Mouse (Mus musculus) monocyte, adult 2 months (primary cell): Measurements from ENCODE around the gene Ccdc93.

Experiments used
- DNase-seq, 2 experiments: peaks; one replicate each; pipeline ENCODE4 v3.0.0; 2022; ENCODE audit warnings: low spot score in 2 of 2, low read depth in 1 of 2

Gene Ccdc93

DNA sequence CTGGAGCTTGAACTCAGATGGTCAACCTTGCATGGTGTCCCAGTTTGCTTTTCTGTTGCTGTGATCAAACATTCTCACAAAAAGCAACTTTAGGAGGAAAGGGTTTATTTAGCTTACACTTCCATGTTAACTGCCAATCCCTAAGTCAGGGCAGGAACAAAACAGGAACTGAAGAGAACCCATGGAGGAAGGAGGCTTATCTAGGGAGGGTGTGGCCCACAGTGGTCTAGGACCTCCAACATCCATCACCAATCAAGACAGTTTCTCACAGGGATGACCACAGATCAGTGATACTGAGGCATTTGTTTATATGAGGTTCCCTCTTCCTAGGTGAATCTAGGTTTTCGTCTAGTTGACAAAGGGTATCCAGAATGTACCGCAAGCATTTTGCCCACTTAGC is 81.1 kb downstream of the Ccdc93 start:
- no peak for DNase-seq

DNA sequence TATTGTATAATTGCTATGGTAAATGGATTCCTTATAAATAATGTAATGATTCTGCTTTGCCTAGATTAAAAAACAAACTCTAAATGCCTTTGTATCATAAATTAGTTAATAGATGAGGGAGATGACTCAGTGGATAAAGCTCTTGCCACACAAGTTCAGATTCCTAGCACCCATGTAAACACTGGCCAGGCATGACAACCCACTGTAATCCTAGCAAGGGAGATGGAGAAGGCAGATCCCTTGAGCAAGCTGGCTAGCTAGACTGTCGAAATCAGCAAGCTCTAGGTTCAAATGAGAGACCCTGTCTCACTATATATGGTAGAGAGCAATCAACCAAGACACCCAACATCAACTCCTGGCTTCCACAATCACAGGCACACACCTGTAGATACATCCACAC is 87.8 kb downstream of the Ccdc93 start:
- DNase-seq, result no peak

DNA sequence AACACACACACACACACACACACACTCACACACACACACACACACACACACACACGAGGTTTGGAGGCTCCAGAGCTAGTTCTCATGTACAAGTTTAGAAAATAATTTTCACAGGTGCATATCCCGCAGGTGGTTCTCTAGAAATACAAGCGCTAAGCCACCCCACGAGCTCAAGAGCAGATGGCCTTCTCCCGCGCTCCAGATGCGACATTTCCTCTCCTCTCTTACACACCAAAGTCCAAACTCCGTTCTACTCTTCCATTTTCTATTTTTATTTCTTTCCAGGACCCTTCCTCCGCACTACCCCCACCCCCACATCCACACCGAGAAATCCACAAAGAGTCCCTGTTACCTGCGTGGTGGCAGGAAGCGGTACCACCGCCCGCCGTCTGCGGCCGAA is 96.2 kb downstream of the Ccdc93 start:
- no peak for DNase-seq

DNA sequence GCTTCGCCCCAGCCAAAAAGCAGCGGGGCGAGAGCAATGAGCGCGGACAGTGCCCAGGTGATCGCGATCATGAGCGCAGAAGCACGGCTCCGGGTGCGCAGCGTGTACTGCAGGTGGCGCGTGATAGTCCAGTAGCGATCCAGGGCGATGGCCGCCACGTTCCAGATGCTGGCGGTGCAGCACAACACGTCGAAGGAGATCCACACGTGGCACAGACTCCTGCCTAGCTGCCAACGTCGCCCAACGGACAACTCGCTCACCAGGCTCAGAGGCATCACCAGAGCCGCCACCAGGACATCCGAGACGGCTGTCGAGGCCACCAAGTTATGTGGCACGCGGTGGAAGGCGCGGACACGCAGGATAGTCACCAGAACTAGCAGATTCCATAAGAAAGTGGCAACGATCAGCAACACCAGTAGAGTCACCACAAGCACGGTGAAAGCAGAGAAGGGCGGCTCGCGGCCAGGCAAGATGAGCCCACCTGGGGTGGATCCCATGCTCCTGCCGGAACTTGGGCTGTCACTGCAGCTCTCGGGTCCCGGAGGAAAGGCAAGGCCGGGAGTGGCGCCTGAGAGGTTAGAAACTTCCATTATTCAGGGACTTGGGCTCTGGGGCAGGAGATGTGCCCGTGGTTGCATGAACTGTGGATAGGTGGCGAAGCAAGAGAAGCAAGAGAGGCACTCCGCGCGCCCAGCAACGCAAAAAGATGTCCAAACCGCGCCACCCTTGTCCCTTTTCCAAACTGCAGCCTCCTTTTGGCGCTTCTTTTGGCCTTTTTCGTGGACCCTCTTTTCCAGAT is 97.0 kb downstream of the Ccdc93 start:
- DNase-seq, result no peak

DNA sequence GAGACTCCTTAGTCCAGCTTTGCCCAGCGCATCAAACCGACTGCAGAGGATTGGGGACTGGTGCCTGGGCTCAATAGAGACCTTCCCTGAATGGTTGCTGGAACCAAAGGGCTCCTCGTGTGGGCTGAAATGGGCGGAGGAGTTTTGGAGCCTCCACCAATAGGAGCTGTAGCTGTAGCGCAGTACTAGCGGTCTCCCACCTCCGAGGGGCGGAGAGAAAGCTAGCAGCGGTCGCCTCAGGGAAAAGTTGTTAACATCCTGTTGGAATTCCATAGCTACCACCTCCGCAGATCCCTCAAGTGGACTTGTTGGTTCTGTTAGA is 97.5 kb downstream of the Ccdc93 start, which contains the start of gene Htr5b:
Gene Htr5b, minus strand, starts transcription at position 67 of the 322 bp plus-strand sequence.
- DNase-seq, result no peak

DNA sequence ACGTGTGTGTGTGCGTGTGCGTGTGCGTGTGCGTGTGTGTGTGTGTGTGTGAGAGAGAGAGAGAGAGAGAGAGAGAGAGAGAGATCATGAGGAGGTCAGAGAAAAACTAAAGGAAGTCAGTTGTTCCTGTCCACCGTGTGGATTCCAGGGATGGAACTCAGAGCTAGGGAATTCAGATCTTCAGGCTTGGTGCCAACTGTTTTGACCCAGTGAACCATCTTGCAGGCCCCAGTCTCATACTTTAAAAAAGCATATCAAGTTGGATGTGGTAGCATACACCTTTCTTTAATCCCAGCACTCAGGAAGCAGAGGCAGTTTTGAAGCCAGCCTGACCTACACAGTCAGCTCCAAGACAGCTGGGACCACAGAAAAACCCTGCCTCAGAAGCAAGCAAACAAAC is 98.4 kb downstream of the Ccdc93 start:
- no peak for DNase-seq

DNA sequence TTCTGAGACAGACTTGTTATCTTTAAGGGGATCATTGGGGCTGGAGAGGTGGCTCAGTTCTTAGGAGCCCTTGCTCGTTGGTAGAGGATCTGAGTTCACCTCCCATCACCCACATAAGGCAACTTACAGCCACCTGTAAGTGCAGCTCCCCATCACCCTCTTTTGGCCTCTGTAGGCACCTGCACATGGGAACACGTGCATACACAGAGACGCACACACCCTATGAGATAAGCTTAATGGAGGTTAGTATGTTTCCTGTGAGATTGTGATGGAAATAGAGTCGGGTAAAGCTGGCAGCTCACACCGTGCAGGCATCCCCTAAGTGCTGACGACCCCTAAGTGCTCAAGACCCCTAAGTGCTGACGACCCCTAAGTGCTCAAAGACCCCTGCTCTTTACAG is 100.6 kb downstream of the Ccdc93 start:
- no peak for DNase-seq

DNA sequence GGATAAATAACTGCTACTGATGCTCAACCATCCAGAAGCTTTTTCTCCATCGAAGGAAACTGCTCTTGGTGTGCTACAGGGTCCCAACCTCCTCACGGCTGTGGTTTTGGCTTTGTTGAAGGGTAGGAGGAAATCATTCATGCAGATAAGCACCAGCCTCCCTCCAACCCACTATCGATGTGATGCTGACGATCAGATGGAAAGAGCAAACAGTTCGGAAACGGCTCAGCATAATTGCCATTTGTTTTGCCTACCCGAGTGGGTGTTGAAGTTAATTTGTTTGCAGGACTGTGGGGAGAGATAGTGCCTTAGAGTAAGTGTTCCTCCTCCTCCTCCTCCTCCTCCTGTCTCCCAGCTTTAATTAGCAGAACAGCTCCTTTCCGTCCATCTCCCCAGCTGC is 109.5 kb downstream of the Ccdc93 start:
- no peak for DNase-seq

DNA sequence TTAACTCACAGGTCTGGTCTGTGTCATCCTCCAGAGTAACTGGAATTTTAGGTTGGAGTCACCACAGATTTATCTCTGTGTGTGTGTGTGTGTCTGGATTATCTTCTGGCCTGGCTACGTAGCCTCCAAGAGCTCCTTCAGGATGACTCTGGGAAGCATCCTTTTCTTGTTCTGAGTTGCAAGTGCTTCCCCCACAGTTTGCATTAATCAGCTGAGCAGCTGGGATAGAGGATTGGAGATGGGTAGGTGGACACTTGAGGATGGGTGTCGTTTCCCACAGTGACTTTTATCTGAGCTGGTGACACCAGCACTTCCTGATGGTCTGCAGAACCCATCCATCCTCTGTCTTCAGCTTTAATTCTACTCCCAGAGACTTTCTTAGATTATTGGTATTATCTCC is 116.0 kb downstream of the Ccdc93 start:
- no peak for DNase-seq

DNA sequence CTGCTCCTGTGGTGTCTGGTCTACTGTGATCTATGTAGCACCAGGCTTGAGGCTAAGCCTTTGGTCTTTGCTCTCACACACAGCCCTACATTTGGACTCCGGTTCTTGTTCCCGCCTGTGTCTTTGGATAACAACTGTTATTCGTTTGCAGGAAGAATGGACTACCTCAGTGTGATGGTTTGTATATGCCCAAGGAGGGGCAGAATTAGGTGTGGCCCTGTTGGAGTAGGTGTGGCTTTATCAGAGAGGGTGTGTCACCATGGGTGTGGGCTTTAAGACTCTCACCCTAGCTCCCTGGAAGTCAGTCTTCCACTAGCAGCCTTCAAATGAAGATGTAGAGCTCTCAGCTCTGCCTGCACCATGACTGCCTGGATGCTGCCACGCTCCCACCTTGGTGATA is 117.8 kb downstream of the Ccdc93 start:
- no peak for DNase-seq

DNA sequence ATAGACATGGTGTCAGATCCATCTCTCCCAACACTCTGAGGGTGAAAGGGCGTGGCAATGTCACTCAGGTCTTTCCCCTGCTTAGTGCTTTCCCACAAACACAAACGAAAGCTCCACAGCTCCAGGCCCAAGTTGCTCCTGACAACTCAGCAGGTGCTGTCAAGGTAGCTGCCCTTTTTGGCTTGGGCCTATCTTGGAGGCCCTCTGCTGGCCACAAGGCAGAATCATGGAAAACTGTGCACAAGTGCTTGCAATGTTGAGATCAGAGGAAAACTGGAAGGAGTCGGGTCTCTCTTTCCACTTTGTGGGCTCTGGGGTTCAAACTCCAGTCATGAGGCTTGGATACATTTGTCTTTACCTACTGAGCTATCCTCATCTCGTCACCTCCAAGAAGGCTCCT is 118.6 kb downstream of the Ccdc93 start:
- DNase-seq, result no peak

DNA sequence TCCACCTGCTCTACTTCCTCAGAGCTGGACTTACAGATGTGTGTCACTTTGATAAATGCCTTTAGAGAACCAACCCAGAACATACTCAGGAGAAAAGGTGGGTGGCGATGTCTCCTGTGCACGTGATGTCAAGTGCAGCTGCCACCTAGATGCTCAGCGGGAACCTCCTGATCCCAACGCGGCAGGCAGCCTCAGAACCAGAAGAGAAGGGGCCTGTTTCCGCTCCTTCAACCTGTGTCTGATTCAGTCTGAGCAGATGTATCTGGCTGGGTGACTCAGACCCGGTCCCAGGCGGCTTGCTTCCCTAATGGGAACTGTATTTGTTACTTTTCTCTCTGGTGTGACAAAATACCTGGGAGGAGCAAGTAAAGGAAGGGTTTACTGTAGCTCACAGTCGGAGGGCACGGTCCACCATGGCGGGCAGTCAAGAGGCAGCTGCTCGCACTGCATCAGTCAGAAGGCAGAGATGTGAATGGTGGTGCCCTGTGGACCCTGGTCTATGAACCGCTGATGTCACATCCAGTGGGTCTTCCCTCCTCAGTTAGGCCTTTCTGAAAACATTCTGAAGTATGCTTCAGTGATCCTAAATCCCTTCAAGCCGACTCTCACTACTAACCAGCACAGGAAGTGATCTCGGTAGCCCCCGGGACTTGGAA is 120.1 kb downstream of the Ccdc93 start:
- DNase-seq, result no peak

DNA sequence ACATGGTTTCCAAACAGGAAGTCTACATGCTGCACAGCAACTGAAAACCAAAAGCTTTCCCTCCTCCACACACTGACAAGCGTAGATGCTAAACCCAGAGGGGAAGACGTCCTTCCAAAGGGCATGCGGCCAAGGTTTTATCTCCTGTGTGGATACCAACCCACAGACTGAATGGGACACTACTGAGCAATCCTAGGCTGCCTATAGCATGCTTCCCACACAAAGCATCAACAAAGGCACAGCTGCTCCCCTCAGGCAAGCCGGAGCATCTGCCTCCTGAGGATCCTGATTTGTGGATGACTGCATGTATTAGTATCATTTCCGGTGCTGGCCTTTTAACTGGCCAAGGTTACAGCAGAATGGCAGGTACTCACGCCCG is 120.6 kb downstream of the Ccdc93 start:
- no peak for DNase-seq
